Mouse (Mus musculus): Measurements from ENCODE around the gene Kcnj15. TPM values are rescaled to one million over a fixed set of nuclear protein-coding genes. Genes with fewer than 3 reads are reported as not detected.

Kcnj15 gene
- total and polyA plus RNA-seq, 2 experiments from 2014 or later: 0.06 to 0.19 TPM

DNA sequence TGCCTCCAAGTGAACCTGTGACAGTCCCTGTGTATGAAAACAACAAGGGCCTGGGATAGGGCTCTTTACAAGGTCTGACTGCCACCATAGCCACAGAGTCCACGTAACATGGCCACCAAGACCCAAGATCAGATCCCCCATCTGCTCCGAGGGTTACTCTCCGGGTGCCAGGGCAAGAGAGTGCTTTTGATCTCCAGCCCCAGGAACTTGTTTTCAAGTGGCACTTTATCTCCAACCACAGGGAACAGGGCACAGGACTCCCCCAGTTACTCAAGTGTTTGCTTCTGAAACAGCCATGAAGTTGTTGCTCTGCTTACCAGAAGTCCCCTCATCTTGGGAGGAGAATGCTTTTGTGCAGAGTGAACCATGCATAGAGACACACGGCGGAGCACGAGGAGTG lies 92.0 kb downstream of the Kcnj15 start:
- TF ChIP-seq CTCF (IDR thresholded peaks at IDR 0.05; ENCODE audit: low read depth): no peak
- Histone ChIP-seq H3K4me3 (ENCODE audit: low read depth, low read length) (no peak overlapping the region), H3K4me1 (ENCODE audit: insufficient read depth) (no peaks in the 10 kb centered on the region), H3K36me3 (ENCODE audit: insufficient read depth) (no peaks in the 10 kb centered on the region), H3K9ac (no peak overlapping the region), H3K27me3 (ENCODE audit: insufficient read depth, low read length) (peaks cover 4% of the 10 kb centered on the region; the same call in 1 of the 2 replicates), H3K9me3 (ENCODE audit: low read length) (no peaks in the 10 kb centered on the region), H3K27ac (ENCODE audit: low read depth, low read length) (no peak overlapping the region), H3K4me2 (ENCODE audit: low read depth) (no peak overlapping the region)
- 89% methylated on average over 6 of the region's 6 CpGs for WGBS
- DNase-seq (no peak), ATAC-seq (no peak)

DNA sequence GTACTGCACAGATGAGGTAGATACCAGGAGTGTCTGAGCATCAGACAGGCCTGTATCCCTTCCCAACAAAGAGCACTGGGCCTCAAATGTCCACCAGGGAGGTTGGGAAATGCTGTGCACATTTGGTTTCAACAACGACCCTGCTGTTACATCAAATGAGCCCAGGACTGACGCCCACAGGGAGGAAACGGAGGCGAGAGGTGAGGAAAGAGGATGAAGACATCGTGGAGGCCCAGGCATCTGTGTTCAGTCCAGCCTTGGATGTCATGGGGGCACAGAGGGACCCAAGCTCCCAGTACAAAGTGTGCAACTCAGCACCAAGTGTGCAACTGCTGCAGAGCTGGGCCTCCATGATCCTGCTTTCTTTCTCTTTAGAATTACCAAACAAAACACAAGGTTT lies 92.4 kb downstream of the Kcnj15 start:
- peaks cover 4% of the 10 kb centered on the region; the same call in 1 of the 2 replicates for H3K27me3 ChIP-seq (ENCODE audit: insufficient read depth, low read length)
- DNase-seq (no peak), ATAC-seq (no peak)
- H3K36me3 ChIP-seq (ENCODE audit: insufficient read depth): no peaks in the 10 kb centered on the region
- H3K4me3 ChIP-seq (ENCODE audit: low read depth, low read length): no peak overlapping the region
- 81% methylated on average over 5 of the region's 5 CpGs for WGBS
- no peaks in the 10 kb centered on the region for H3K4me1 ChIP-seq (ENCODE audit: insufficient read depth)
- no peak overlapping the region for H3K27ac ChIP-seq (ENCODE audit: low read depth, low read length)
- H3K9me3 ChIP-seq (ENCODE audit: low read length): no peaks in the 10 kb centered on the region
- no peak overlapping the region for H3K4me2 ChIP-seq (ENCODE audit: low read depth)
- TF ChIP-seq CTCF (IDR thresholded peaks at IDR 0.05; ENCODE audit: low read depth): no peak
- no peak overlapping the region for H3K9ac ChIP-seq
